Comparison of ENCODE assay signal across 8 mouse cellular contexts in genomic region chr8:128272866-128273344, GRCm38 (mm10).
DNase-seq lines count a peak whose midpoint lies in the region; ATAC-seq and TF ChIP-seq lines count a peak whose summit lies in the region.

No protein-coding gene starts in this region.

- H3K27me3 ChIP-seq in forebrain, postnatal 0 days (ENCODE audit: insufficient read depth, low read length) = no peaks in the 10 kb centered on the region
- no peaks in the 10 kb centered on the region for H3K27me3 ChIP-seq in forebrain, embryonic 11.5 days (ENCODE audit: control insufficient read depth, insufficient read depth, low read length)
- H3K27me3 ChIP-seq in embryonic facial prominence, embryonic 11.5 days (ENCODE audit: control insufficient read depth, insufficient read depth, low read length) = no peaks in the 10 kb centered on the region
- H3K27me3 ChIP-seq in heart, embryonic 12.5 days (replicated peaks) = no peaks in the 10 kb centered on the region
- no peaks in the 10 kb centered on the region for H3K27me3 ChIP-seq in intestine, embryonic 15.5 days (replicated peaks)

- H3K4me3 ChIP-seq in forebrain, postnatal 0 days (ENCODE audit: low read depth, low read length) = no peak overlapping the region
- H3K4me3 ChIP-seq in forebrain, embryonic 11.5 days (ENCODE audit: low read depth, low read length) = no peak overlapping the region
- no peak overlapping the region for H3K4me3 ChIP-seq in embryonic facial prominence, embryonic 11.5 days (ENCODE audit: low read depth, low read length)
- H3K4me3 ChIP-seq in heart, embryonic 12.5 days = no peak overlapping the region
- H3K4me3 ChIP-seq in intestine, embryonic 15.5 days (replicated peaks) = no peak overlapping the region

- intact Hi-C loops in left cerebral cortex, postnatal 25 days (cut with DNase I) = no loop called here

- H3K36me3 ChIP-seq in forebrain, postnatal 0 days (ENCODE audit: insufficient read depth) = no peaks in the 10 kb centered on the region
- H3K36me3 ChIP-seq in forebrain, embryonic 11.5 days (ENCODE audit: control insufficient read depth, insufficient read depth, low read length) = no peaks in the 10 kb centered on the region
- no peaks in the 10 kb centered on the region for H3K36me3 ChIP-seq in embryonic facial prominence, embryonic 11.5 days (replicated peaks; ENCODE audit: control insufficient read depth, insufficient read depth, low read depth, low read length)
- H3K36me3 ChIP-seq in heart, embryonic 12.5 days = no peaks in the 10 kb centered on the region
- no peaks in the 10 kb centered on the region for H3K36me3 ChIP-seq in intestine, embryonic 15.5 days

- H3K9me3 ChIP-seq in forebrain, postnatal 0 days (ENCODE audit: low read length) = no peaks in the 10 kb centered on the region
- no peaks in the 10 kb centered on the region for H3K9me3 ChIP-seq in forebrain, embryonic 11.5 days (ENCODE audit: control insufficient read depth, low read length)
- H3K9me3 ChIP-seq in embryonic facial prominence, embryonic 11.5 days (replicated peaks; ENCODE audit: control insufficient read depth, low read length) = no peaks in the 10 kb centered on the region
- H3K9me3 ChIP-seq in heart, embryonic 12.5 days (replicated peaks) = no peaks in the 10 kb centered on the region
- no peaks in the 10 kb centered on the region for H3K9me3 ChIP-seq in intestine, embryonic 15.5 days

- no peak overlapping the region for H3K4me2 ChIP-seq in forebrain, postnatal 0 days (ENCODE audit: low read depth)
- H3K4me2 ChIP-seq in forebrain, embryonic 11.5 days (ENCODE audit: low read depth, low read length, severe bottlenecking) = no peak overlapping the region
- no peak overlapping the region for H3K4me2 ChIP-seq in embryonic facial prominence, embryonic 11.5 days (ENCODE audit: low read depth, low read length)
- no peak overlapping the region for H3K4me2 ChIP-seq in heart, embryonic 12.5 days
- no peak overlapping the region for H3K4me2 ChIP-seq in intestine, embryonic 15.5 days (replicated peaks)

- no peak for TF ChIP-seq CTCF in forebrain, postnatal 0 days (IDR thresholded peaks at IDR 0.05; ENCODE audit: low read depth)

- H3K4me1 ChIP-seq in forebrain, postnatal 0 days (ENCODE audit: insufficient read depth) = no peaks in the 10 kb centered on the region
- no peaks in the 10 kb centered on the region for H3K4me1 ChIP-seq in forebrain, embryonic 11.5 days (replicated peaks; ENCODE audit: control insufficient read depth, insufficient read depth, low read length)
- no peaks in the 10 kb centered on the region for H3K4me1 ChIP-seq in embryonic facial prominence, embryonic 11.5 days (ENCODE audit: control insufficient read depth, insufficient read depth, low read length)
- peaks cover 28% of the 10 kb centered on the region for H3K4me1 ChIP-seq in heart, embryonic 12.5 days (replicated peaks)
- H3K4me1 ChIP-seq in intestine, embryonic 15.5 days (replicated peaks) = peaks cover 7% of the 10 kb centered on the region; the same call in 1 of the 2 replicates

- ATAC-seq in forebrain, postnatal 0 days = peak; percentile 23; the same call in 1 of the 2 replicates
- ATAC-seq in forebrain, embryonic 11.5 days (replicated peaks; ENCODE audit: low FRiP score) = no peak
- no peak; the same call in 1 of the 2 replicates for ATAC-seq in embryonic facial prominence, embryonic 11.5 days (replicated peaks; ENCODE audit: insufficient number of reproducible peaks, low FRiP score, low TSS enrichment, low read depth)
- ATAC-seq in heart, embryonic 12.5 days (ENCODE audit: insufficient number of reproducible peaks, low FRiP score) = peak; percentile 60
- no peak for ATAC-seq in intestine, embryonic 15.5 days

- WGBS in forebrain, postnatal 0 days = 26% methylated on average over 3 of the region's 3 CpGs
- 32% methylated on average over 3 of the region's 3 CpGs for WGBS in forebrain, embryonic 11.5 days
- WGBS in embryonic facial prominence, embryonic 11.5 days = 30% methylated on average over 3 of the region's 3 CpGs
- WGBS in heart, embryonic 12.5 days = 9% methylated on average over 3 of the region's 3 CpGs
- WGBS in intestine, embryonic 15.5 days = 35% methylated on average over 3 of the region's 3 CpGs

- H3K9ac ChIP-seq in forebrain, postnatal 0 days = no peak overlapping the region
- H3K9ac ChIP-seq in forebrain, embryonic 11.5 days (ENCODE audit: low read length) = no peak overlapping the region
- H3K9ac ChIP-seq in embryonic facial prominence, embryonic 11.5 days (replicated peaks; ENCODE audit: low read length) = no peak overlapping the region
- H3K9ac ChIP-seq in heart, embryonic 12.5 days = no peak overlapping the region
- no peak overlapping the region for H3K9ac ChIP-seq in intestine, embryonic 15.5 days

- DNase-seq in forebrain, postnatal 0 days = no peak
- DNase-seq in forebrain, embryonic 11.5 days (ENCODE audit: low spot score) = no peak
- DNase-seq in MN1 (ENCODE audit: low spot score) = peak; percentile 22
- peak; percentile 36 for DNase-seq in embryonic facial prominence, embryonic 11.5 days (ENCODE audit: low spot score)
- DNase-seq in left cerebral cortex, postnatal 25 days (ENCODE audit: low spot score in 2 of 2) = peak; percentile 10 to 83
- DNase-seq in skeletal muscle tissue, adult 2 months (ENCODE audit: low read depth, low spot score) = peak; percentile 34

- no peak overlapping the region for H3K27ac ChIP-seq in forebrain, postnatal 0 days (ENCODE audit: low read depth, low read length)
- no peak overlapping the region for H3K27ac ChIP-seq in forebrain, embryonic 11.5 days (ENCODE audit: low read depth, low read length)
- H3K27ac ChIP-seq in embryonic facial prominence, embryonic 11.5 days (replicated peaks; ENCODE audit: low read depth, low read length) = no peak overlapping the region
- peak overlapping the region; percentile 69 for H3K27ac ChIP-seq in heart, embryonic 12.5 days (ENCODE audit: poor library complexity, severe bottlenecking)
- H3K27ac ChIP-seq in intestine, embryonic 15.5 days = no peak overlapping the region

Comparison
In these comparisons a context has a peak if more than half of its experiments do, and no peak if none do; other contexts are left out.
1. ATAC-seq: peak in forebrain, postnatal 0 days (single experiment) and heart, embryonic 12.5 days (single experiment); none in forebrain, embryonic 11.5 days (single experiment), embryonic facial prominence, embryonic 11.5 days (single experiment) and intestine, embryonic 15.5 days (single experiment).
2. DNase-seq: peak in MN1 (single experiment), embryonic facial prominence, embryonic 11.5 days (single experiment), left cerebral cortex, postnatal 25 days (2 of 2) and skeletal muscle tissue, adult 2 months (single experiment); none in forebrain, postnatal 0 days (single experiment) and forebrain, embryonic 11.5 days (single experiment).